Mouse (Mus musculus) cerebellum, postnatal 14 days (tissue): Measurements from ENCODE around the gene Hivep3.

Experiments used
- DNase-seq, 2 experiments: peaks; one replicate each; pipeline ENCODE4 v3.0.0; 2021; ENCODE audit warnings: mixed read lengths in 2 of 2

The Hivep3 gene

GRCm38 (mm10) chr4:119761459-119762121 is 28.0 kb downstream of the Hivep3 start:
- DNase-seq, result peak; percentile 42 to 69

GRCm38 (mm10) chr4:119762171-119762570 is 28.6 kb downstream of the Hivep3 start:
- DNase-seq, result no peak

- peak; percentile 43 to 49 for DNase-seq
Observed at GRCm38 (mm10) chr4:119768046-119768445, 34.5 kb downstream of the Hivep3 start.

GRCm38 (mm10) chr4:119775913-119776312 is 42.3 kb downstream of the Hivep3 start:
- no peak for DNase-seq

GRCm38 (mm10) chr4:119777146-119777545 is 43.6 kb downstream of the Hivep3 start:
- no peak for DNase-seq

- peak; percentile 51 to 77 for DNase-seq
Observed at GRCm38 (mm10) chr4:119779561-119780400, 46.2 kb downstream of the Hivep3 start.

GRCm38 (mm10) chr4:119780881-119781280 is 47.3 kb downstream of the Hivep3 start:
- DNase-seq, result peak; percentile 35 to 41

- DNase-seq, result no peak
Observed at GRCm38 (mm10) chr4:119784959-119785358, 51.4 kb downstream of the Hivep3 start.

GRCm38 (mm10) chr4:119786307-119786706 is 52.7 kb downstream of the Hivep3 start:
- DNase-seq, result no peak

GRCm38 (mm10) chr4:119786721-119787120 is 53.1 kb downstream of the Hivep3 start:
- DNase-seq, result no peak

- DNase-seq, result no peak
Observed at GRCm38 (mm10) chr4:119788746-119789145, 55.2 kb downstream of the Hivep3 start.

- no peak for DNase-seq
Observed at GRCm38 (mm10) chr4:119789495-119790148, 56.0 kb downstream of the Hivep3 start.

GRCm38 (mm10) chr4:119798891-119799290 is 65.3 kb downstream of the Hivep3 start:
- peak; percentile 62 to 63 for DNase-seq

GRCm38 (mm10) chr4:119806556-119806955 is 73.0 kb downstream of the Hivep3 start:
- DNase-seq, result no peak

GRCm38 (mm10) chr4:119807359-119807758 is 73.8 kb downstream of the Hivep3 start:
- no peak for DNase-seq

- peak; percentile 68 to 77 for DNase-seq
Observed at GRCm38 (mm10) chr4:119809245-119809644, 75.7 kb downstream of the Hivep3 start.

GRCm38 (mm10) chr4:119812775-119813174 is 79.2 kb downstream of the Hivep3 start:
- DNase-seq, result peak; percentile 87 to 92

- DNase-seq, result peak; percentile 48 to 56
Observed at GRCm38 (mm10) chr4:119813500-119814184, 80.1 kb downstream of the Hivep3 start.

GRCm38 (mm10) chr4:119814185-119815132 is 80.9 kb downstream of the Hivep3 start:
- DNase-seq, result peak; percentile 74 to 79

GRCm38 (mm10) chr4:119815133-119815792 is 81.7 kb downstream of the Hivep3 start:
- DNase-seq, result peak; percentile 53 to 66

GRCm38 (mm10) chr4:119815793-119816161 is 82.2 kb downstream of the Hivep3 start:
- no peak for DNase-seq
